Mouse (Mus musculus) intestine, embryonic 14.5 days (tissue): ENCODE measurements at regions not wholly inside any gene's neighbourhood (a gene's known extent, or its start where the extent isn't known, plus 50 kb on each side); places are given as distances from the start of the nearest gene placed in this dataset.
A peak's percentile ranks its signal among the peaks of the same experiment; 100 is the strongest.

Source experiments
- ATAC-seq: fragments of 200-750 bp; cut with Nextera tagmentation; replicated peaks from 2 replicates; pipeline ENCODE4 v1.8.0; 2017; ENCODE audit warnings: low read depth, moderate number of reproducible peaks, moderate TSS enrichment, moderate library complexity; ENCODE audit not compliant: low FRiP score, low TSS enrichment
- DNase-seq: peaks from one replicate; pipeline ENCODE4 v3.0.0-alpha.2; 2018; ENCODE audit warnings: low spot score
- H3K27ac ChIP-seq: fragments of 300-500 bp; sonication (generic); 2 replicates; pipeline ENCODE4 v1.5.1; 2014; ENCODE audit warnings: low read depth, mild to moderate bottlenecking, control low read depth
- H3K27me3 ChIP-seq: fragments of 300-500 bp; sonication (generic); replicated peaks from 2 replicates; pipeline ENCODE4 v1.6.1; 2014; ENCODE audit warnings: low read length, control low read depth; ENCODE audit not compliant: control insufficient read depth, insufficient read depth
- H3K36me3 ChIP-seq: fragments of 300-500 bp; sonication (generic); 2 replicates; pipeline ENCODE4 v1.6.1; 2014; ENCODE audit warnings: low read length, control low read depth; ENCODE audit not compliant: control insufficient read depth, insufficient read depth
- H3K4me1 ChIP-seq: fragments of 300-500 bp; sonication (generic); replicated peaks from 2 replicates; pipeline ENCODE4 v1.6.1; 2014; ENCODE audit warnings: low read length, control low read depth, mixed read lengths; ENCODE audit not compliant: control insufficient read depth, insufficient read depth
- H3K4me2 ChIP-seq: fragments of 300-500 bp; sonication (generic); 2 replicates; pipeline ENCODE4 v1.6.1; 2014; ENCODE audit warnings: low read length
- H3K4me3 ChIP-seq: fragments of 300-500 bp; sonication (generic); 2 replicates; pipeline ENCODE4 v1.5.1; 2014; ENCODE audit warnings: low read depth, low read length, control low read depth, mixed read lengths
- H3K9ac ChIP-seq: fragments of 300-500 bp; sonication (generic); 2 replicates; pipeline ENCODE4 v1.6.1; 2014; ENCODE audit warnings: mild to moderate bottlenecking, low read length
- H3K9me3 ChIP-seq: fragments of 300-500 bp; sonication (generic); 2 replicates; pipeline ENCODE4 v1.6.1; 2016; ENCODE audit warnings: low read length, control low read depth; ENCODE audit not compliant: control insufficient read depth
- WGBS: fragments of 180-500 bp; shearing (Covaris S2); extraction: QIAGEN DNeasy Blood & Tissue Kit; methylation state at CpG from one replicate; pipeline ENCODE4 v1.1.7; 2014; 5-methylcytosine and 5-hydroxymethylcytosine counted together

DNA sequence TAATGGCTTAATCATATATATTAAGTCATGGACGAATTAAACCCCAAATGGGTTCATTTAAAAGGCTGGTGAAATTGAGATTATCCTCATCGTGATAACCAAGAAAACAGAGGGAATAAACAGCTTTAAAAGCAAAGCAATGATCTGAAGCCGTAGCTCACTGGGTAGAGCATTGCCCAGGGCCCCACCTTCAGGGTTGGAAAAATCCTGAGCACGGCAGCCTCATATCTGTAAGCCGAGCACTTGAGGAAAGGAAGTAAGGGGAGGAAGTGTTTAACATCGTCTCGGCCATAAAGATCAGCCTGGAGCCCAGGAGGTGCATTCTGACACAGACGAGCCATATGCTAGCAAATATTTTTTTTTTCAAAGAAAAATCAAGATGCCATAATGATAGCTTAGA, 394.6 kb upstream of the Atp11b start:
- Histone ChIP-seq H3K4me2 (no peak overlapping the region), H3K9ac (no peak overlapping the region), H3K36me3 (no peaks in the 10 kb centered on the region), H3K27ac (no peak overlapping the region), H3K9me3 (no peaks in the 10 kb centered on the region), H3K4me3 (no peak overlapping the region), H3K4me1 (no peaks in the 10 kb centered on the region), H3K27me3 (no peaks in the 10 kb centered on the region)
- DNase-seq (peak; percentile 47), ATAC-seq (no peak)
- 30% methylated on average over 8 of the region's 8 CpGs for WGBS

DNA sequence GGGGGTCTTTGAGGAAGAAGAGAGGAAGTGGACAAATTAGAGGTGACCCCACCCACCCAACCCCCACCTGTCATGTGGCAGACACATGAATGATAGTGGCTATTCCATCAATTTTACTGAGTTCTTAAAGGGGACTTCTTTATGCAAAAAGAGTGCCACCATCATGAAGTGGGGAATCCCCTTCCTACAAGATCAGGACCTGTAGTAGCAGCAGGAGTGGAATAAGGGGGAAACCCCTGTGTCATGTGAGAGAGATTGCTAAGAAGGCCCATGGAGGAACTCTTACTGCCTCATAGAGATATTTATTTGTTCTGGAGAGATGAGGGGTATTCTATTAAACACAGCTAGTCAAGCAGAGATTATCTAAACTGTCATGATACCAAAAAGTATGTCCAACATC, 393.4 kb upstream of the Atp11b start:
- Histone ChIP-seq H3K9me3 (no peaks in the 10 kb centered on the region), H3K4me2 (no peak overlapping the region), H3K4me3 (no peak overlapping the region), H3K36me3 (no peaks in the 10 kb centered on the region), H3K27ac (no peak overlapping the region), H3K9ac (no peak overlapping the region), H3K27me3 (no peaks in the 10 kb centered on the region), H3K4me1 (no peaks in the 10 kb centered on the region)
- DNase-seq (no peak), ATAC-seq (no peak)

DNA sequence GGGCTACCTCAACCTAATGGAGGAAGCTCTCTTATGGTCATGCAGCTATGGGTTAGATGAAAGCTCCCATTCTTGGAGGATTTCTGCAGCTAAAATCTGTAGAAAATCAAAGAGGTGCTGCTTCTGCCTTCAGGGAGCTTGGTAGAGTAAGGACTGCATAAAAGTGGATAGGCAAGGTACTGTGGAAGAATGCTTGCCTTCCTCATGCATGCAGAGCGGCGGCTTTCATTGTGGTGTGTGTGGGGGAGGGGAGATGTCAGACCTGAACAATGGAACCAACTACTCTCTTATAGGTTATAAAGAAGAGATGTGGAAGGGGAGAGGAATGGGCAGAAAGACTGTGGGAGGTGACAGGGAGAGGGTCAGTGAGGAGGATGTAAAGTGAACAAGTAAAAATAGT, 392.8 kb upstream of the Atp11b start:
- Histone ChIP-seq H3K4me1 (no peaks in the 10 kb centered on the region), H3K9ac (no peak overlapping the region), H3K4me3 (no peak overlapping the region), H3K36me3 (no peaks in the 10 kb centered on the region), H3K4me2 (no peak overlapping the region), H3K27me3 (no peaks in the 10 kb centered on the region), H3K9me3 (no peaks in the 10 kb centered on the region), H3K27ac (no peak overlapping the region)
- DNase-seq (no peak), ATAC-seq (no peak)
- WGBS = 92% methylated on average over 2 of the region's 2 CpGs

DNA sequence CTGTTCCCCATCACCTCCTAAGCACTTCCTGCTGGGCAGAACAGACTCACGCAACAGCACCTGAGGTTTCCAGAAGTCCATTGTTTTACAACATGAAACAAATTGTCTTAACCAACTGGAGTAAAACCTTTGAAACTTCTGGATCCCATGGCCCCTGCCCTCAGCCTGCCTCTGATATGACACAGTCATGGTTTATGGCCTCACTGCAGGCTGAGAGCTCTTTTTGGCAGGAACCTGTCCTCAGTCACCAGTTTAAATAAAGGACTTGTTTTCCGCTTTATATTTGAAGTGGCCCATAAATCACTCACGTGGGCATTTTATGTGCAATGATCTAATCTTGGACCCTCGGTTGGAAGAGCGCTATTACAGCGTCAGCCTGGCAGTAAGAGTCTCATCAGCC, 388.5 kb upstream of the Atp11b start:
- DNase-seq (peak; percentile 50), ATAC-seq (peak; percentile 47; the same call in 1 of the 2 replicates)
- Histone ChIP-seq H3K9ac (no peak overlapping the region), H3K4me2 (no peak overlapping the region), H3K4me3 (no peak overlapping the region), H3K27me3 (no peaks in the 10 kb centered on the region), H3K4me1 (no peaks in the 10 kb centered on the region), H3K36me3 (no peaks in the 10 kb centered on the region), H3K9me3 (no peaks in the 10 kb centered on the region), H3K27ac (no peak overlapping the region)
- WGBS = 56% methylated on average over 6 of the region's 6 CpGs

DNA sequence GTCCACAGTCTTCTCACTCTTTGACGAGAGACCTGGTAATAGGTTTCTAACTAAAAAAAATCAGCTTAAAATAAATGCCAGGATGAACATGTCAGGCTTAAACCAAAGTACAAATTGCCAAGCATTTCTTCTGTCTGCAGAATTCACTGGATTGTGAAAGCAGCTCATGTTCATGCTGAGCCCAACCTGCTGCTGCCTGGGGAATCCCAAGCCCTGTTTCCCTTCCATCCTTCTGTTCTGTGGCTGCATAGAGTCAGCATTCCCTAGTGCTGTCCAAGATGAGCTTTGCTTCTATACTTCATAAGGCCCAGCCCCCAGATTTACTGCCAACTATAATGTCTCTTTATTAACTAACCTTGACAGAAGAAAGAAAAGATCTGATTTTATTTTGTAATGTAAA, 381.6 kb upstream of the Atp11b start:
- H3K36me3 ChIP-seq = no peaks in the 10 kb centered on the region
- DNase-seq (no peak), ATAC-seq (no peak)
- H3K27me3 ChIP-seq = no peaks in the 10 kb centered on the region
- H3K4me1 ChIP-seq = no peaks in the 10 kb centered on the region
- H3K9ac ChIP-seq = no peak overlapping the region
- H3K4me3 ChIP-seq = no peak overlapping the region
- WGBS = 85% methylated on average over 1 of the region's 1 CpGs
- H3K4me2 ChIP-seq = no peak overlapping the region
- H3K9me3 ChIP-seq = no peaks in the 10 kb centered on the region
- no peak overlapping the region for H3K27ac ChIP-seq

DNA sequence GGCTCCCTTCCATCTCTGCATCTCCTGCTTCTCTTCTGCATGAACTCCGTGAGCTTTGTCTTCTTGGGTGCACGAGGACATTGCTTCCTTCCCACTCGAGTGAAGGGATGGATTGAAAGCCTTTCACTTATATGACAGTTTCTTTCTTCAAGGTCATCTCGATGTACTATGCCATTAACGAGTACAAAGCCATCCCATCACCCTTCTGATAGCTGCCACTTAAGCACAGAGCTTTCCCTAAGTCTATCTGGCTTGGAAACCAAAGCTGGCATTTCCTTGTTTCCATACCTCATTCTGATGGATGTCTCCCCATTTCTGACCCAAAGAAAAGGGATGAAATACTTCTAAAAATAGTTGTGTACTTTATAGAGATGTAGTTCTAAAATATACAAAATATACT, 366.5 kb upstream of the Atp11b start:
- no peak for ATAC-seq
- no peaks in the 10 kb centered on the region for H3K4me1 ChIP-seq
- H3K4me2 ChIP-seq = no peak overlapping the region
- H3K27ac ChIP-seq = no peak overlapping the region
- no peaks in the 10 kb centered on the region for H3K36me3 ChIP-seq
- no peaks in the 10 kb centered on the region for H3K27me3 ChIP-seq
- no peak overlapping the region for H3K4me3 ChIP-seq
- no peaks in the 10 kb centered on the region for H3K9me3 ChIP-seq
- DNase-seq = no peak
- WGBS = 79% methylated on average over 5 of the region's 5 CpGs
- no peak overlapping the region for H3K9ac ChIP-seq

DNA sequence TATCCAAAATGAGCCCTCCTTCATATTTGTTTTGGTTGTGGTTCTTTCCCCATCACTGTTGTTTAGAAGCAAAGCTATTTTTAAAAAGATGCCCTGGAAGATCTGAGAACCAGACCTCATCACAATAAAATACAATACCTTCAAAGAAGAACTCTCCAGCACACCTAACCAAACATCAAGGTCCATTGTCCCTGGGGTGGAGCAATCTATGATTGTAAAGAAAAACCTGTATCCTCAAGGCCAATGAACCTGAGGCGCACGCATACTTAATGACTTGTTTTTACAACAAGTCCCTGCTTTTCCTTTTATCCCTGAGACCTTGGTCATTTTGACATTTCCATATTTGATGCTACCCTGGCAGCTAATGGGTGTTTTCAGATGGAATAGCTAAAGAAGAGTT, 361.2 kb upstream of the Atp11b start:
- DNase-seq (no peak), ATAC-seq (no peak)
- no peak overlapping the region for H3K4me3 ChIP-seq
- H3K36me3 ChIP-seq = no peaks in the 10 kb centered on the region
- 91% methylated on average over 2 of the region's 2 CpGs for WGBS
- no peak overlapping the region for H3K27ac ChIP-seq
- H3K4me2 ChIP-seq = no peak overlapping the region
- no peaks in the 10 kb centered on the region for H3K9me3 ChIP-seq
- no peaks in the 10 kb centered on the region for H3K4me1 ChIP-seq
- no peaks in the 10 kb centered on the region for H3K27me3 ChIP-seq
- H3K9ac ChIP-seq = no peak overlapping the region

DNA sequence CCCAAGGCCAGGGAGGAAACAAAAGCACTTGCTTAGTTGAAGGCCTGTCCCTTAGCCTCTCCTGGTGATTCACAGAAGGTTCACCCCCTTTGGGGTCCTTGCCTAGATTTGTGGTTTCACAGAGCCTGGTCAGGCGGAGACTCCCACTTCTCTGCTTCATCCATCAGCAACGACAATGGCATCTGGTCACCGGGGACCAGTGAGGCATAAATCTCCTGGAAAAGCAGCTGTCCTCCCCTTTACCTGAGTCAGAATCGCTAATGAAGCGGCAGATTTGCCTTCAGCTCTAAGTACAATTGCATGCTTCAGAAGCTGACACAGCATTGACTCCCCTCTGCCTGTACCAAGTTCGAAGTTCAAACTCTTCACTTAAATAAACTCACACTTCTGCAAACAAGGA, 353.7 kb upstream of the Atp11b start:
- Histone ChIP-seq H3K27ac (no peak overlapping the region), H3K36me3 (no peaks in the 10 kb centered on the region), H3K9me3 (no peaks in the 10 kb centered on the region), H3K4me3 (no peak overlapping the region), H3K4me1 (no peaks in the 10 kb centered on the region), H3K27me3 (no peaks in the 10 kb centered on the region), H3K4me2 (no peak overlapping the region), H3K9ac (no peak overlapping the region)
- ATAC-seq = no peak
- no peak for DNase-seq
- WGBS = 34% methylated on average over 6 of the region's 6 CpGs

DNA sequence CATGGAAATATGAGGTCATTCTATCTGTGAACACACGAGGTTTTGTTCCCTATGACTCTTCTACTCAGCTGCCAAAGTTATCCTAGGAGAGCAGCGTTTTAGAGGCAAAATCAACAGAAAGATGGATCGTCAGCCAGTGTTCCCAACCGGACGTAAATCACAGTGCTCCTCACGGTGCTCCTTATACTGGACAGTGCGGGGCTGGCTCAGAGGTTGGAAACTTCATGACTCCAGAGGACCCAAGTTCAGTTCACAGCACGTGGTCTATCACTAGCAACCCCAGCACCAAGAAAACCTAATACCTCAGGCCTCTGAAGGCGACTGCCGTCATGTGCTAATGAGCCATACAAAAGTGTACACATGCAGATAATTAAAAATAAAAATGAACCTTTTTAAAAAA, 351.2 kb upstream of the Atp11b start:
- 83% methylated on average over 10 of the region's 10 CpGs for WGBS
- H3K9me3 ChIP-seq = no peaks in the 10 kb centered on the region
- H3K27me3 ChIP-seq = no peaks in the 10 kb centered on the region
- H3K4me1 ChIP-seq = no peaks in the 10 kb centered on the region
- DNase-seq = no peak
- H3K4me3 ChIP-seq = no peak overlapping the region
- no peak overlapping the region for H3K9ac ChIP-seq
- ATAC-seq = no peak
- H3K4me2 ChIP-seq = no peak overlapping the region
- H3K27ac ChIP-seq = no peak overlapping the region
- no peaks in the 10 kb centered on the region for H3K36me3 ChIP-seq
